Mouse (Mus musculus): ENCODE data around the gene Cabp2.
A peak's percentile ranks its signal among the peaks of the same experiment; 100 is the strongest.

Cabp2 gene

GRCm38 (mm10) chr19:4080511-4081009, 818 bp upstream of the Cabp2 start:
- DNase-seq (ENCODE audit: extremely low read depth, low read depth): no peak

- DNase-seq (ENCODE audit: extremely low read depth, low read depth): no peak
Observed at GRCm38 (mm10) chr19:4082219-4082965, 1.0 kb downstream of the Cabp2 start.

- DNase-seq (ENCODE audit: extremely low read depth, low read depth): no peak
Observed at GRCm38 (mm10) chr19:4083316-4083715, 1.9 kb downstream of the Cabp2 start.

GRCm38 (mm10) chr19:4083826-4084225, 2.4 kb downstream of the Cabp2 start:
- DNase-seq (ENCODE audit: extremely low read depth, low read depth): no peak

GRCm38 (mm10) chr19:4084984-4085383, 3.6 kb downstream of the Cabp2 start:
- no peak for DNase-seq (ENCODE audit: extremely low read depth, low read depth)

GRCm38 (mm10) chr19:4086156-4086555, 4.8 kb downstream of the Cabp2 start:
- no peak for DNase-seq (ENCODE audit: extremely low read depth, low read depth)

GRCm38 (mm10) chr19:4087090-4087489, 5.7 kb downstream of the Cabp2 start:
- DNase-seq (ENCODE audit: extremely low read depth, low read depth): no peak

GRCm38 (mm10) chr19:4088146-4088545, 6.8 kb downstream of the Cabp2 start:
- DNase-seq (ENCODE audit: extremely low read depth, low read depth): peak; percentile 33

- DNase-seq (ENCODE audit: extremely low read depth, low read depth): no peak
Observed at GRCm38 (mm10) chr19:4089128-4089527, 7.8 kb downstream of the Cabp2 start.

GRCm38 (mm10) chr19:4090446-4090845, 9.1 kb downstream of the Cabp2 start:
- no peak for DNase-seq (ENCODE audit: extremely low read depth, low read depth)

GRCm38 (mm10) chr19:4091383-4091782, 10.0 kb downstream of the Cabp2 start:
- DNase-seq (ENCODE audit: extremely low read depth, low read depth): no peak

- DNase-seq (ENCODE audit: extremely low read depth, low read depth): no peak
Observed at GRCm38 (mm10) chr19:4092750-4093149, 11.4 kb downstream of the Cabp2 start.

- no peak for DNase-seq (ENCODE audit: extremely low read depth, low read depth)
Observed at GRCm38 (mm10) chr19:4093772-4094171, 12.4 kb downstream of the Cabp2 start.

- DNase-seq (ENCODE audit: extremely low read depth, low read depth): no peak
Observed at GRCm38 (mm10) chr19:4094348-4094747, 13.0 kb downstream of the Cabp2 start.

GRCm38 (mm10) chr19:4094774-4095303, 13.5 kb downstream of the Cabp2 start:
- no peak for DNase-seq (ENCODE audit: extremely low read depth, low read depth)

GRCm38 (mm10) chr19:4095802-4096201, 14.4 kb downstream of the Cabp2 start:
- no peak for DNase-seq (ENCODE audit: extremely low read depth, low read depth)

- DNase-seq (ENCODE audit: extremely low read depth, low read depth): peak; percentile 96
Observed at GRCm38 (mm10) chr19:4096642-4097440, 15.5 kb downstream of the Cabp2 start, which contains the start of gene Cdk2ap2. Gene Cdk2ap2 (plus strand): TSS chr19:4097182.

GRCm38 (mm10) chr19:4097441-4097825, 16.1 kb downstream of the Cabp2 start:
- peak; percentile 75 for DNase-seq (ENCODE audit: extremely low read depth, low read depth)

GRCm38 (mm10) chr19:4098426-4098825, 17.0 kb downstream of the Cabp2 start:
- DNase-seq (ENCODE audit: extremely low read depth, low read depth): no peak

- peak; percentile 84 for DNase-seq (ENCODE audit: extremely low read depth, low read depth)
Observed at GRCm38 (mm10) chr19:4099056-4099455, 17.7 kb downstream of the Cabp2 start.

- DNase-seq (ENCODE audit: extremely low read depth, low read depth): no peak
Observed at GRCm38 (mm10) chr19:4099837-4100717, 18.7 kb downstream of the Cabp2 start, which contains the start of gene Pitpnm1. Gene Pitpnm1 (plus strand): TSS chr19:4099998.

Data from MEL-GATA-1-ER (cell line).